Mouse (Mus musculus) fat pad, adult 2 months (tissue): ENCODE measurements at regions not wholly inside any gene's neighbourhood (a gene's known extent, or its start where the extent isn't known, plus 50 kb on each side); places are given as distances from the start of the nearest gene placed in this dataset.

Experiments used
- DNase-seq: peaks from one replicate; pipeline ENCODE4 v3.0.0-alpha.2; 2011; ENCODE audit warnings: low read depth, low spot score; ENCODE audit errors: extremely low read depth

- DNase-seq: no peak
These were observed 209.3 kb upstream of the Adamts9 start for GRCm38 (mm10) chr6:93152431-93153208.

GRCm38 (mm10) chr6:93150531-93150930, 207.2 kb upstream of the Adamts9 start:
- DNase-seq: no peak

- DNase-seq: no peak
These were observed 206.7 kb upstream of the Adamts9 start for GRCm38 (mm10) chr6:93149956-93150355.

GRCm38 (mm10) chr6:93140331-93140731, 197.0 kb upstream of the Adamts9 start:
- no peak for DNase-seq

GRCm38 (mm10) chr6:93133940-93134339, 190.6 kb upstream of the Adamts9 start:
- no peak for DNase-seq

GRCm38 (mm10) chr6:93130946-93131685, 187.8 kb upstream of the Adamts9 start:
- DNase-seq: no peak

- DNase-seq: no peak
These were observed 176.2 kb upstream of the Adamts9 start for GRCm38 (mm10) chr6:93119482-93119881.

- no peak for DNase-seq
These were observed 170.1 kb upstream of the Adamts9 start for GRCm38 (mm10) chr6:93113361-93113760.

GRCm38 (mm10) chr6:93094730-93095360, 151.6 kb upstream of the Adamts9 start:
- DNase-seq: no peak

- no peak for DNase-seq
These were observed 150.5 kb upstream of the Adamts9 start for GRCm38 (mm10) chr6:93093770-93094169.

GRCm38 (mm10) chr6:93087329-93087728, 144.0 kb upstream of the Adamts9 start:
- DNase-seq: no peak

GRCm38 (mm10) chr6:93084286-93084685, 141.0 kb upstream of the Adamts9 start:
- no peak for DNase-seq

GRCm38 (mm10) chr6:93083716-93084115, 140.4 kb upstream of the Adamts9 start:
- no peak for DNase-seq

- no peak for DNase-seq
These were observed 138.9 kb upstream of the Adamts9 start for GRCm38 (mm10) chr6:93082205-93082604.

- DNase-seq: no peak
These were observed 133.4 kb upstream of the Adamts9 start for GRCm38 (mm10) chr6:93076681-93077080.

GRCm38 (mm10) chr6:93075867-93076266, 132.6 kb upstream of the Adamts9 start:
- no peak for DNase-seq

GRCm38 (mm10) chr6:93075011-93075410, 131.7 kb upstream of the Adamts9 start:
- no peak for DNase-seq

- no peak for DNase-seq
These were observed 127.6 kb upstream of the Adamts9 start for GRCm38 (mm10) chr6:93070916-93071315.

- DNase-seq: no peak
These were observed 124.5 kb upstream of the Adamts9 start for GRCm38 (mm10) chr6:93067808-93068207.

- no peak for DNase-seq
These were observed 123.5 kb upstream of the Adamts9 start for GRCm38 (mm10) chr6:93066553-93067376.
